8 mouse cellular contexts compared by ENCODE assay signal in genomic region chr7:80583981-80584380, GRCm38 (mm10). TPM values are rescaled to one million over a fixed set of nuclear protein-coding genes. Genes with fewer than 3 reads are reported as not detected.
DNase-seq lines count a peak whose midpoint lies in the region; ATAC-seq and TF ChIP-seq lines count a peak whose summit lies in the region.

No protein-coding gene starts in this region.

- no peaks in the 10 kb centered on the region for H3K79me2 ChIP-seq in CH12.LX (replicated peaks; ENCODE audit: control insufficient read depth, extremely low read depth, insufficient read depth, poor library complexity, severe bottlenecking)

- TF ChIP-seq POLR2A in CH12.LX (IDR thresholded peaks at IDR 0.05; ENCODE audit: low read depth, low read length): no peak
- no peak for TF ChIP-seq POLR2A in kidney, adult 2 months (IDR thresholded peaks at IDR 0.05; ENCODE audit: low read depth, low read length)

- DNase-seq in 3T3-L1 (ENCODE audit: low read depth, low spot score): peak; percentile 73
- peak; percentile 64 for DNase-seq in CH12.LX (ENCODE audit: extremely low read depth)
- DNase-seq in cerebellum, adult 8-10 months: peak; percentile 54
- peak; percentile 48 to 66 for DNase-seq in frontal cortex, postnatal 36 days (ENCODE audit: low spot score in 2 of 2)
- peak; percentile 66 for DNase-seq in kidney, adult 2 months
- DNase-seq in liver, embryonic 13.5 days: no peak
- peak; percentile 54 to 61 for DNase-seq in natural killer cell, adult 2 months (ENCODE audit: low spot score in 2 of 2)
- peak; percentile 68 for DNase-seq in thymus, postnatal 14 days

- H3K4me1 ChIP-seq in CH12.LX (ENCODE audit: control insufficient read depth in 1 of 2, insufficient read depth in 2 of 2): peaks cover 8 to 21% of the 10 kb centered on the region in 2 experiments
- no peaks in the 10 kb centered on the region; the same call in 1 of the 2 replicates for H3K4me1 ChIP-seq in kidney, adult 2 months (ENCODE audit: control insufficient read depth, insufficient read depth, low read length)
- H3K4me1 ChIP-seq in liver, embryonic 13.5 days (replicated peaks): peaks cover 25% of the 10 kb centered on the region

- no peaks in the 10 kb centered on the region for H3K27me3 ChIP-seq in CH12.LX (replicated peaks)
- H3K27me3 ChIP-seq in kidney, adult 2 months (replicated peaks; ENCODE audit: control insufficient read depth, insufficient read depth, low read length): no peaks in the 10 kb centered on the region
- H3K27me3 ChIP-seq in liver, embryonic 13.5 days: peaks cover 7% of the 10 kb centered on the region; the same call in 1 of the 2 replicates

- TF ChIP-seq CTCF in CH12.LX (conservative IDR thresholded peaks at IDR 0.05 in 1 of 2, IDR thresholded peaks at IDR 0.05 in 1 of 2; ENCODE audit: low read depth in 2 of 2, low read length in 2 of 2): peak; percentile 59 to 96
- TF ChIP-seq CTCF in kidney, adult 2 months (conservative IDR thresholded peaks at IDR 0.05; ENCODE audit: insufficient read depth, insufficient read length, low read depth, low read length): peak; percentile 84

- TF ChIP-seq RAD21 in CH12.LX (IDR thresholded peaks at IDR 0.05; ENCODE audit: low read depth, low read length): peak; percentile 97

- no peak for TF ChIP-seq EP300 in CH12.LX (IDR thresholded peaks at IDR 0.05; ENCODE audit: low read length)

- no peak overlapping the region for H3K27ac ChIP-seq in CH12.LX (ENCODE audit: insufficient read depth, low read depth)
- H3K27ac ChIP-seq in kidney, adult 2 months (ENCODE audit: insufficient read depth, low read depth, low read length): no peak overlapping the region
- H3K27ac ChIP-seq in liver, embryonic 13.5 days: no peak overlapping the region

- dilution Hi-C loops in CH12.LX (cut with MboI; ENCODE audit: extremely low pct_ligation_motif_present, extremely low pct_unique_long_range_greater_than_20kb, low sequenced_read_pairs): no loop called here

- in situ Hi-C loops in CH12.LX (cut with MboI; ENCODE audit: low pct_ligation_motif_present, low pct_unique_long_range_greater_than_20kb, low sequenced_read_pairs): loop anchor here (5.0 to 25.0 kb wide), 2 partner anchors 197 to 447 kb away; partner anchors contain the start of gene Fes

- H3K4me2 ChIP-seq in CH12.LX (ENCODE audit: insufficient read depth, low read depth, poor library complexity, severe bottlenecking): no peak overlapping the region
- no peak overlapping the region for H3K4me2 ChIP-seq in liver, embryonic 13.5 days

- H3K9me3 ChIP-seq in CH12.LX (replicated peaks; ENCODE audit: low read length): no peaks in the 10 kb centered on the region
- H3K9me3 ChIP-seq in liver, embryonic 13.5 days (replicated peaks): no peaks in the 10 kb centered on the region

- ATAC-seq in liver, embryonic 13.5 days (ENCODE audit: low read depth): 0 out of 2 replicates have a peak, but pooled peaks have one; percentile 21

- H3K4me3 ChIP-seq in CH12.LX (replicated peaks in 1 of 3; ENCODE audit: low read depth in 2 of 3, low read length in 2 of 3, poor library complexity in 1 of 3): no peak overlapping the region
- H3K4me3 ChIP-seq in kidney, adult 2 months (ENCODE audit: insufficient read depth, low read depth, low read length): no peak overlapping the region
- no peak overlapping the region for H3K4me3 ChIP-seq in liver, embryonic 13.5 days (replicated peaks)

- H3K36me3 ChIP-seq in CH12.LX (replicated peaks in 1 of 2; ENCODE audit: control insufficient read depth in 1 of 2, insufficient read depth in 1 of 2, low read length in 1 of 2): peaks cover 5 to 15% of the 10 kb centered on the region in 2 experiments
- H3K36me3 ChIP-seq in kidney, adult 2 months (ENCODE audit: control insufficient read depth, insufficient read depth, low read length): no peaks in the 10 kb centered on the region
- 0 out of 2 replicates have a peak, but pooled peaks cover 4% of the 10 kb centered on the region for H3K36me3 ChIP-seq in liver, embryonic 13.5 days

- 32% methylated on average over 6 of the region's 6 CpGs for WGBS in kidney, adult 2 months
- WGBS in liver, embryonic 13.5 days (ENCODE audit: insufficient replicate concordance): 22% methylated on average over 6 of the region's 6 CpGs

- H3K9ac ChIP-seq in CH12.LX (ENCODE audit: insufficient read depth, low read depth): no peak overlapping the region
- no peak overlapping the region for H3K9ac ChIP-seq in liver, embryonic 13.5 days

TF ChIP-seq in CH12.LX, 34 proteins besides CTCF, POLR2A, EP300 and RAD21:
- TF ChIP-seq ZC3H11A (IDR thresholded peaks at IDR 0.05; ENCODE audit: low read depth, low read length) (peak; percentile 69), MXI1 (IDR thresholded peaks at IDR 0.05; ENCODE audit: low read depth, low read length) (0 out of 2 replicates have a peak, but pooled peaks have one; percentile 7), SMC3 (IDR thresholded peaks at IDR 0.05; ENCODE audit: low read depth, low read length) (peak; percentile 92), RCOR1 (conservative IDR thresholded peaks at IDR 0.05; ENCODE audit: low read depth, low read length) (no peak), USF2 (conservative IDR thresholded peaks at IDR 0.05; ENCODE audit: low read depth, low read length) (no peak), PAX5 (IDR thresholded peaks at IDR 0.05; ENCODE audit: low read length) (no peak), CHD2 (IDR thresholded peaks at IDR 0.05; ENCODE audit: low read length) (no peak), MAZ (IDR thresholded peaks at IDR 0.05; ENCODE audit: low read depth, low read length) (no peak), ZMIZ1 (IDR thresholded peaks at IDR 0.05; ENCODE audit: low read depth, low read length) (0 out of 2 replicates have a peak, but pooled peaks have one; percentile 8), GABPA (IDR thresholded peaks at IDR 0.05; ENCODE audit: insufficient replicate concordance, low read depth, low read length) (no peak), NELFE (IDR thresholded peaks at IDR 0.05; ENCODE audit: low read depth, low read length) (0 out of 2 replicates have a peak, but pooled peaks have one; percentile 3)

RNA-seq across cellular contexts. Expression of gene Blm, which starts 49.1 kb away (rescaled TPM):
- total RNA-seq in CH12.LX (2012; rRNA removed): 24.1 and 25.6 TPM in 2 replicates
- total RNA-seq in CH12.LX (2014; rRNA removed): 36.4 and 41.4 TPM in 2 replicates
- 56.2 TPM in 2 replicates for polyA plus RNA-seq in CH12.LX (2012; ENCODE audit: insufficient read length, low read depth)
- polyA plus RNA-seq in kidney, adult 2 months (2012; rRNA removed): 0.53 and 0.58 TPM in 2 replicates
- 29.7 and 34.0 TPM in 2 replicates for polyA plus RNA-seq in liver, embryonic 13.5 days (2015; fragmentation: Nextera tagmentation; extraction: Ambion mirVana)

Comparison
In these comparisons a context has a peak if more than half of its experiments do, and no peak if none do; other contexts are left out.
1. RNA of gene Blm, which starts 49.1 kb away (polyA plus RNA-seq): 56.2 TPM in CH12.LX and 29.7 to 34.0 TPM in liver, embryonic 13.5 days; 0.53 to 0.58 TPM in kidney, adult 2 months; every median in the first group is over 10 times any median in the second.